Mouse (Mus musculus) mature B cell (primary cell): ENCODE results near the gene Ptprg.
"Not testable (repeated sequence)": the region's sequence is repeated elsewhere in the genome, so short reads cannot be mapped to it uniquely, and the experiment has no call there.

ENCODE experiments used
- in situ Hi-C: fragments of 300-500 bp; cut with MboI; formaldehyde crosslinking; loops from 2 replicates; pipeline ENCODE4 v1.14.3; 2019

The Ptprg gene

GRCm38 (mm10) chr14:12203081-12203480, 649.7 kb downstream of the Ptprg start:
- in situ Hi-C loops, result no loop called here

DNA sequence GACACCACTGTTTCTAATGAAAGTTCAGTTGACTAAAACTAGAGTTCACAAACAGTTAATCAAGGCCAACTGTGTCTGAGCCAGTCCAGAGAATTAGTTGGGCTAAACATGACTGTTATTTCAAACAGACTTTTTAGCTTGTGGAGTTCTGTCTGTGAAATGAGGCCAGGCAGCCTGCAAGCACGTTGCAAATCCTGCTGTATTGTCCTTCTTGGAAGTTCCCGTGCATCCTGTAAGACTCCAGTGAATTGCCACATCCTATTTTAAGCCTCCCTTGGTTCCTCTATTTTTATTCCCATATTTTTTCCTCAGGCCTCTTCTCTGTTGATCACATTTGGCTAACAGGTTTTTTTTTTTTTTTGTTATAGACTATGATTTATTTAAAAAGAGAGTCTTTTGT, 652.8 kb downstream of the Ptprg start:
- in situ Hi-C loops, result no loop called here

GRCm38 (mm10) chr14:12208554-12208953, 655.2 kb downstream of the Ptprg start:
- in situ Hi-C loops, result no loop called here

DNA sequence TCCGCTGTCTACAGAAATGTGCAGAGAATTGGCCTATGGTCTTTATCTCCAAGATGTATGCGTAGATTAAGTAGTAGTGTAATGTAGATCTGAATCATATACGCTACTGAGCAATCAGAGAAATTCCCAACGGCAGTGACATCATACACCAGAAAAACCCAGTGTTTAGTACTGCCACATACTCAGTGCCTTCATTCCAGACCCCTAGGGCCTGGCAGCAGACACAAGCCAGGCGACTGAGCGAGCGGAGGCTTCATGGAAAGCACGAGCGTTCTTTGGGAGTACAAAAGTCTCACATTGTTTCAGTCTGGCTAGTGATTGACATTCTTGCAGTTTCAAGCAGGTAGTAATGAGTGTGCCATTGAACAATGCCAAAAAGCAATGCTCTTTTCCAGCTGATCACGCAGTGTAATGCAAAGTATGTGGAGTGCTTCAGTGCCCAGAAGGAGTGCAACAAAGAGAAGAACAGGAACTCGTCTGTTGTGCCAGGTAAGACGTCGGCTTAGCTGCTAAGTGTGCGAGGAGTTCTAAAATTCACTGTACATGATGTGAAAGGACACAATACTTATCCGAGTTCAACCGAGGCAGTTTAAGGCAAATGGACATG, 665.3 kb downstream of the Ptprg start:
- in situ Hi-C loops, result no loop called here

GRCm38 (mm10) chr14:12219877-12220276, 666.5 kb downstream of the Ptprg start:
- in situ Hi-C loops, result no loop called here

DNA sequence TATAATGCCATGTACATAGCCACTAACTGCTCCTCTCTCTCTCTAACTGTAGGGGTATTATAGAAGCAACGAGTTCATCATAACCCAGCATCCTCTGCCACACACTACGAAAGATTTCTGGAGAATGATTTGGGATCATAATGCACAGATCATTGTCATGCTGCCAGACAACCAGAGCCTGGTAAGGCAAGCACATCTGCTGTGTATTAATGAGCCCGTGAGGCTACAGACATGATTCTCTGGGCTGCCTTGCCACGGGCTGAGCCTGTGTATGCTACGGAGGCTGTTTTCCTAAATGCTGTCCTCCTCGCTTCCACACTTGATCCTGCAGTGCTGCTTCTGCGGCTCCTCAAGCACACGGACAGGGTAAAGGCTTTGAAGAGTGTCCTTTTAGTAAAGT, 667.2 kb downstream of the Ptprg start:
- in situ Hi-C loops, result no loop called here

GRCm38 (mm10) chr14:12221571-12221970, 668.2 kb downstream of the Ptprg start:
- in situ Hi-C loops, result no loop called here

DNA sequence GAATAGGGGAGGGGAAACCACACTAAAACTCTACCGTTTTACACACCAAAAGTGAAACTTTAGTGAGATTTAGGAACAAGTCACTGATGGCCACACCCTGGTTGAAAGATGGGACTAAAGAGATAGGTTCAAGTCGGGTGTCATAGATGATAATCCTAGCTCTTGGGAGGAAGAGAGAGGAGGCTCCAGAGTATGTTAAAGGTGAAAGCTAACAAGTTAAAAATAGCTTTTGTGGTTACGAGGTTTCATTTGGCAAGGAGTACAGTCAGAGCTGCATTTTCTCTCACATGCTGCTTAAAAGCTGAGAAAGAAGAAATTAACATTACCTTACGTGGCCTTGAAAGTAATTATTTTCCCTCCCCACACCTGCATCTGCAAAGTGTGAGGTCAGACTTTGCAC, 690.4 kb downstream of the Ptprg start:
- in situ Hi-C loops, result no loop called here

GRCm38 (mm10) chr14:12276031-12276430, 722.7 kb downstream of the Ptprg start:
- in situ Hi-C loops, result no loop called here

DNA sequence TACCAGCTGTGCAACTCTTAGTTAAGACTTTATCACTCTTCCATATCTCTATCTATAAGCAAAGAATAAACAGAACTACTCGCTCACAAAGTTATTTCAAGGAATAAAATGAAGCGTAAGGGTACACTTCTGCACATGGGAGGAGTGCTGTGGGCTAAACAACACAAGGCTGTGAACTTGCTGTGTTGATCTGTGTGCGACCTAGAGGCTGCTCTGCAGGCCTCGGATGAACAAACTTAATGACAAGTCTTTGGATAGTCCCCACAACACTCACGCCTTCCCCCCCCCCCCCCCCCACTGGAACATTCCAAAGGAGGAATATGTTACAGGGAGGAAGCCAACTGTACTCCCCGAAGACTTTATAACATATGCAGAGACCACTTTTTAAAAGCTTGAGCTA, 730.3 kb downstream of the Ptprg start, which contains the start of gene Gm49355:
TSS of gene Gm49355 (plus strand) at position 336 of the 400 bp plus-strand sequence.
- in situ Hi-C loops, result no loop called here

- in situ Hi-C loops, result no loop called here
Observed at GRCm38 (mm10) chr14:12284141-12284912, 731.0 kb downstream of the Ptprg start, which contains the start of gene 3830406C13Rik. TSS of gene 3830406C13Rik (plus strand) at chr14:12284173.

GRCm38 (mm10) chr14:12289747-12290146, 736.4 kb downstream of the Ptprg start:
- in situ Hi-C loops, result not testable (repeated sequence)
